Mouse (Mus musculus) macrophage (primary cell): ENCODE measurements at regions not wholly inside any gene's neighbourhood (a gene's known extent, or its start where the extent isn't known, plus 50 kb on each side); places are given as distances from the start of the nearest gene placed in this dataset.

Source experiments
- H3K27ac ChIP-seq: fragments of 350-480 bp; formaldehyde crosslinking; 2 replicates; pipeline ENCODE4 v1.9.0; 2021
- H3K36me3 ChIP-seq: fragments of 350-480 bp; formaldehyde crosslinking; 2 replicates; pipeline ENCODE4 v1.9.0; 2021; ENCODE audit errors: inconsistent target
- H3K4me3 ChIP-seq: fragments of 350-480 bp; formaldehyde crosslinking; 2 replicates; pipeline ENCODE4 v1.9.0; 2021; ENCODE audit errors: inconsistent target
- H3K79me2 ChIP-seq: fragments of 350-480 bp; formaldehyde crosslinking; 2 replicates; pipeline ENCODE4 v1.9.0; 2021; ENCODE audit errors: inconsistent target
- WGBS: methylation state at CpG from one replicate; pipeline ENCODE4 v1.1.7; 2026; ENCODE audit warnings: inconsistent platforms; ENCODE audit not compliant: missing documents; 5-methylcytosine and 5-hydroxymethylcytosine counted together

- no peaks in the 10 kb centered on the region for H3K36me3 ChIP-seq
- H3K4me3 ChIP-seq: no peak overlapping the region
- WGBS: 84% methylated on average over 3 of the region's 3 CpGs
- no peaks in the 10 kb centered on the region for H3K79me2 ChIP-seq
- H3K27ac ChIP-seq: no peak overlapping the region
Measured at GRCm38 (mm10) chr10:98373314-98373713, 540.9 kb upstream of the Atp2b1 start.

GRCm38 (mm10) chr10:98374684-98375083, 539.5 kb upstream of the Atp2b1 start:
- Histone ChIP-seq H3K79me2 (no peaks in the 10 kb centered on the region), H3K4me3 (no peak overlapping the region), H3K27ac (no peak overlapping the region), H3K36me3 (no peaks in the 10 kb centered on the region)

- Histone ChIP-seq H3K4me3 (no peak overlapping the region), H3K79me2 (no peaks in the 10 kb centered on the region), H3K27ac (no peak overlapping the region), H3K36me3 (no peaks in the 10 kb centered on the region)
Measured at GRCm38 (mm10) chr10:98388543-98388942, 525.7 kb upstream of the Atp2b1 start.

DNA sequence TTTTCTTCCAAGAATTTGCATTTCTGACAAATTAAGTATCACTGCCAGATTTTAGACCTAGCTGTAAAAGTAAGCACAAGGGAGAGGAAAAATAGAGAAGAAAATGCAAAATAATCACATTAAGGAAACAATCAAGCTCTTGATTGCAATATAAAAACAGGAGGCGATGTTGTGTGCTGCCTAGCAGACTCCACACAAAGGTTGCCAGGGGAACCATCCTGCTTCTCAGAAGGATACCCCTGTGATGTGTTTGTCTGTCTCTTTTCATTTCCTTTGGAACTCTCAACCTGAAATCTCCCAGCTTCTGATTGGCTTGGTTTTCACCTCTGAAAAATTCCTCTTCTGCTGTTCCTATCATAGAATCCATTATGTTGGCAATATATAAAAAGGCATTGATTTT, 514.3 kb upstream of the Atp2b1 start:
- Histone ChIP-seq H3K27ac (no peak overlapping the region), H3K4me3 (no peak overlapping the region), H3K36me3 (no peaks in the 10 kb centered on the region), H3K79me2 (no peaks in the 10 kb centered on the region)
- 75% methylated on average over 1 of the region's 1 CpGs for WGBS

- Histone ChIP-seq H3K79me2 (no peaks in the 10 kb centered on the region), H3K4me3 (no peak overlapping the region), H3K27ac (no peak overlapping the region), H3K36me3 (no peaks in the 10 kb centered on the region)
- 89% methylated on average over 13 of the region's 17 CpGs for WGBS
Measured at GRCm38 (mm10) chr10:98417807-98418743, 496.1 kb upstream of the Atp2b1 start.

GRCm38 (mm10) chr10:98424450-98424849, 489.8 kb upstream of the Atp2b1 start:
- WGBS: 100% methylated on average over 1 of the region's 1 CpGs
- H3K36me3 ChIP-seq: no peaks in the 10 kb centered on the region
- no peaks in the 10 kb centered on the region for H3K79me2 ChIP-seq
- no peak overlapping the region for H3K4me3 ChIP-seq
- H3K27ac ChIP-seq: no peak overlapping the region

DNA sequence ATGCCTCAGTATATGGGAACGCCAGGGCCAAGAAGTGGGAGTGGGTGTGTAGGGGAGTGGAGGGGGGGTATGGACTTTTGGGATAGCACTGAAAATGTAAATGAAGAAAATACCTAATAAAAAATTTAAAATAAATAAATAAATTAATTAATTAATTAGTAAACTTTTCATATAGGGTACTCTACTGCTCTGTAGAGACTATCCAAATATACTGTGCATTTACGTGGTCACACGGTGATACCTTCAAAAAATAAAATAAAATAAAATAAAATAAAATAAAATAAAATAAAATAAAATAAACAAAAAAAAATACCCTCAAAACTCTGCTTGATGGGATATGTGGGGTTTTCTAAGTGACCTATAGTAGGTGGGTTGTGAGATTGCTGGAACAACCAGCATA, 479.2 kb upstream of the Atp2b1 start:
- H3K36me3 ChIP-seq: no peaks in the 10 kb centered on the region
- WGBS: 97% methylated on average over 3 of the region's 3 CpGs
- no peak overlapping the region for H3K4me3 ChIP-seq

GRCm38 (mm10) chr10:98461538-98461937, 452.7 kb upstream of the Atp2b1 start:
- no peaks in the 10 kb centered on the region for H3K36me3 ChIP-seq
- no peak overlapping the region for H3K4me3 ChIP-seq
- WGBS: 98% methylated on average over 2 of the region's 2 CpGs
- no peaks in the 10 kb centered on the region for H3K79me2 ChIP-seq
- no peak overlapping the region for H3K27ac ChIP-seq

More for the DNA sequence above, 479.2 kb upstream of the Atp2b1 start:
- H3K27ac ChIP-seq: no peak overlapping the region
- no peaks in the 10 kb centered on the region for H3K79me2 ChIP-seq

GRCm38 (mm10) chr10:98474581-98474980, 439.6 kb upstream of the Atp2b1 start:
- Histone ChIP-seq H3K79me2 (no peaks in the 10 kb centered on the region), H3K4me3 (no peak overlapping the region), H3K36me3 (no peaks in the 10 kb centered on the region), H3K27ac (no peak overlapping the region)
- WGBS: 94% methylated on average over 3 of the region's 3 CpGs

- Histone ChIP-seq H3K36me3 (no peaks in the 10 kb centered on the region), H3K4me3 (no peak overlapping the region), H3K79me2 (no peaks in the 10 kb centered on the region), H3K27ac (no peak overlapping the region)
- 91% methylated on average over 20 of the region's 20 CpGs for WGBS
Measured at GRCm38 (mm10) chr10:98485751-98486681, 428.2 kb upstream of the Atp2b1 start.

GRCm38 (mm10) chr10:98494354-98494753, 419.9 kb upstream of the Atp2b1 start:
- Histone ChIP-seq H3K27ac (no peak overlapping the region), H3K4me3 (no peak overlapping the region), H3K79me2 (no peaks in the 10 kb centered on the region), H3K36me3 (no peaks in the 10 kb centered on the region)
- WGBS: 12% methylated on average over 8 of the region's 8 CpGs

- Histone ChIP-seq H3K27ac (no peak overlapping the region), H3K79me2 (no peaks in the 10 kb centered on the region), H3K36me3 (no peaks in the 10 kb centered on the region), H3K4me3 (no peak overlapping the region)
- WGBS: 94% methylated on average over 4 of the region's 4 CpGs
Measured at GRCm38 (mm10) chr10:98496254-98496653, 418.0 kb upstream of the Atp2b1 start.

GRCm38 (mm10) chr10:98500315-98500714, 413.9 kb upstream of the Atp2b1 start:
- WGBS: 96% methylated on average over 4 of the region's 4 CpGs
- H3K79me2 ChIP-seq: no peaks in the 10 kb centered on the region
- H3K27ac ChIP-seq: no peak overlapping the region
- H3K4me3 ChIP-seq: no peak overlapping the region
- H3K36me3 ChIP-seq: no peaks in the 10 kb centered on the region

GRCm38 (mm10) chr10:98501566-98501965, 412.6 kb upstream of the Atp2b1 start:
- WGBS: 86% methylated on average over 5 of the region's 5 CpGs
- Histone ChIP-seq H3K36me3 (no peaks in the 10 kb centered on the region), H3K27ac (no peak overlapping the region), H3K4me3 (no peak overlapping the region), H3K79me2 (no peaks in the 10 kb centered on the region)

DNA sequence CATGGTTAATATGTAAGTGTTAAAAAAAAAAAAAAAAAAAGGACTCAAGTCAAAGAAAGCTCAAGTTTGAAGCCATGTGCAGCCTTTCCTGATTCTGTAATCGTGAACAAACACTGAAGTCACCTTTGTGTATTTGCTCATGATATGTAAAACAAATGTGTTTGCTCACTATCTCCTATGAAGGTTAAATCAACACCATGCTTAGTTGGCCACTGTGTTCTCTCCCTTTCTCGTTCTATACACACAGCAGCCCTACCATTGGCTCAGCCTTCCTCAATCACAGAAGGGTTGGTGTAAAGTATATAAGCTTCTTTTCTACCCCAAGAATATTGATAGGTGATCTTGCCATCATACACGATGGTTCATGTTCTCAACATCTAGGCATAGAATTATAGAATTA, 409.7 kb upstream of the Atp2b1 start:
- H3K27ac ChIP-seq: no peak overlapping the region
- H3K36me3 ChIP-seq: no peaks in the 10 kb centered on the region
- no peak overlapping the region for H3K4me3 ChIP-seq
- H3K79me2 ChIP-seq: no peaks in the 10 kb centered on the region
- WGBS: 94% methylated on average over 3 of the region's 3 CpGs
